Mouse (Mus musculus): ENCODE measurements around the gene Reps2.

GRCm38 (mm10) chrX:162691272-162691671, 47.8 kb upstream of the Reps2 start:
- TF ChIP-seq POLR2A (IDR thresholded peaks at IDR 0.05; ENCODE audit: insufficient read depth, low read depth, low read length) (no peak), CTCF (IDR thresholded peaks at IDR 0.05; ENCODE audit: insufficient read depth, low read depth, low read length) (no peak)
